Mouse (Mus musculus) heart, adult 11 months (tissue): ENCODE results near the gene Prss28.

ENCODE experiments used
- DNase-seq: peaks from one replicate; pipeline ENCODE4 v3.0.0; 2022

The Prss28 gene

DNA sequence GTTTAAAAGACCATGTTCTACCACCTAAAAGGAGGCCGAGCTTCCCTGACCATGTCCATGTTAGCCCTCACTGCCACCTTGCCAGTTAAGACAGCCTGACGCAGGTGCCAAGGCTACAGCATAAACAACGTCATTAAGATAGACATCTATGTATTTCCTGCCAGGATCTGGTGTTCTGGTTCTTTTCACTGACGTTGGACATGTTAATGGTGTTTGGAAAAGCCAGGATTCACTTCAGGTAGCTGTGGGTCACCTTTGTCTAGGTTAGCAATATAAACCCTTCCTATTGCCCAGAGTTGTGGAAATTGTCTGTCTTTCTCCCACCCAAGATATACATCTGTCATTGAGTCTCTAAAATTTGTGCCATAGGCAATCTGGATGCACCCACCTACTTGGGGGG lies at the start of gene Prss28:
Prss28 (plus strand) TSS at position 301 of the 400 bp plus-strand sequence.
- DNase-seq = no peak

DNA sequence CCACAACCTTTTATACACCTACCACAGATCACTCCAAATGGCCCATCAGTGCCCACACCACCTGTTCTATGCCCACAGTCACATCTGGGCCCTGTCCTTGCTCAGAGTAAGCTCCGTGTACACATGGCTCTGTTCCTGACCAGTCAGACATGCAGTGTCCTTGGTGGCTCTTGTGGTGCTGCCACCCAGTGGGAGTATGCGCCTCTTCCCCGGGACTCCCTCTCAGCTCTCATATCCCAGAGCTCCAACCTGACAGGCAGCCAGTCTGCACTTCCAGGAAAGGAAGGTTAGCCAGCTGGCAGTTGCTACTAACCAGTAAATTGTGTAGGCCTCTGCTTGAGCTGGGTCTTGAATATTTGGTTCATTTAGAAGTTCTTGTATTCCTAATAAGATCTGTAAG lies 44.0 kb upstream of the Prss28 start:
- DNase-seq = peak; percentile 97

DNA sequence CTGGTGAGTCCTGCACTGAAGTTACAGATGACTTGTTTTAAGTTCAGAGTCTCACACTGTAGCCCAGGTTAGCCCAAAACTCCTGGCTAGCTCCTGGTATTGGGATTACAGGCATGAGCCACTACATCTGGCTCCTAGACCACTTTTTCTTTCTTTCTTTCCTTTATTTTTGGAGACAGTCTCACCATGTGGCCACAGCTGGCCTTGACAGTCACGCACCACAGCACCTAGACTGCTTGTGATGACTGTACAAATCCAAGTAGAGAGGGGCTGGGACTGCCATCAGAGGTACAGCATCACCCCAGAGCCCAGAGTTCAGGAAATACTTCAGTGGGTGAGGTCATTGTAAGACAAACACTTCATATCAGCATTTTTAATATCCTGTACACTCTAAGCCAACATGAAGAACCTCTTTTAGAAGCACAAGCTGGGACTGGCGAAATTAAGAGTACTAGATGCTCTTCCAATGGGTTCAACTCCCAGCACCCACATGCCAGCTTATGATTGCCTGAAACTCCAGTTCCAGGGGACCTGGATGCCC lies 37.6 kb upstream of the Prss28 start:
- no peak for DNase-seq

DNA sequence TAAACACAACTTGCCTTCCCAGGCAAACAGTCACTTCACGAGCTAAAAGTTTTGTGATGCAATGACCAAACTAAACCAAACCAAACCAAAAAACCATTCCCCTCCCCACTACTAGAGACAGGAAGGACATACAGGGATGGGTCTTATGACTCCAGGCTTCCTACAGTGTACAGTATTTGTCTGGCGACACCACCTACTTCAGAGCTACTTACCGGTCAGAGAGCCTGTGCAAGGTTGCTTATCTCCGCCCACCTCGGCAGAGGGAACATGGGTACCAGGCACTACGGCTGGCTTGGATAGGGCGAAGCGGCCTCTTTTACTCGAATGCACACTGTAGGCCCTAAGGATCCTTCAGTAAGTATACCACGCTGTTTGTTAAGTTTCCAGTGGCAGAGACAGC lies 36.1 kb upstream of the Prss28 start:
- DNase-seq = peak; percentile 85

DNA sequence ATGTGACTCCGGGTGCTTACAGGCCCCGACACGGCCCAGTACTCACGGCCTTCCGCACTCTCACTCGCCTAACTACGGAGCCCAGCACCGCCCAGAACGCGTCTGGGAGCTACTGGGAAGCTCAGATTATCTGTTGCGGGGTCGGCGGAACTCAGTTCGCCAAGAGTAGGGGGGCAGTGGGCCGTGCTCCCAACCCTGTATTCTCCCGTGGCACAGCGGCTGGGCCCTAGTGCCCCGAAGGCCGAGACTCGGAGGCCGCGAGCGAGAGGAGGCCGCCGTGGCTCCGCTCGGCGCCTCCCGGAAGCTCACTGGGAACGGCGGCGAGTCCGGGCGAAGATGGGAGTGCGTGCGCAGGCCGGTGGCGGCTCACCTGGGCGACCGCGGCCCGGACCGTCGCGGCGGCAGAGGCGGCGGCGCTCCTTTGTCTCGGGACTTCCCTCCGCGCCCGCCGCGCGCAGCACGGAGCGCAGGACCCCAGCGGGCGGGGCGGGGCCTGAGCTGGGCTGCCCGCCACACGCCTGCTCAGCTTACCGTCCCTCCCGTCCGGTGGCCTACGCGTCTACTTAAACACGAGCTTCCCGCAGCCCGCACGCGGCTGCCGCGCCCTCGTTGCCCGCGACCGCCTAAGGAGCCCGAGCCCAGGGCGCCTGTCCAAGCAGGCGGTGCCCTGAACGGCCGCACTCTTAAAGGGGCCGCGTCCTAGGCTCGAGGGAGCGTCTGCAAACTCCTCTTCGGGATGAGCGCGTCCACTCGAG lies 35.3 kb upstream of the Prss28 start:
- DNase-seq = no peak

DNA sequence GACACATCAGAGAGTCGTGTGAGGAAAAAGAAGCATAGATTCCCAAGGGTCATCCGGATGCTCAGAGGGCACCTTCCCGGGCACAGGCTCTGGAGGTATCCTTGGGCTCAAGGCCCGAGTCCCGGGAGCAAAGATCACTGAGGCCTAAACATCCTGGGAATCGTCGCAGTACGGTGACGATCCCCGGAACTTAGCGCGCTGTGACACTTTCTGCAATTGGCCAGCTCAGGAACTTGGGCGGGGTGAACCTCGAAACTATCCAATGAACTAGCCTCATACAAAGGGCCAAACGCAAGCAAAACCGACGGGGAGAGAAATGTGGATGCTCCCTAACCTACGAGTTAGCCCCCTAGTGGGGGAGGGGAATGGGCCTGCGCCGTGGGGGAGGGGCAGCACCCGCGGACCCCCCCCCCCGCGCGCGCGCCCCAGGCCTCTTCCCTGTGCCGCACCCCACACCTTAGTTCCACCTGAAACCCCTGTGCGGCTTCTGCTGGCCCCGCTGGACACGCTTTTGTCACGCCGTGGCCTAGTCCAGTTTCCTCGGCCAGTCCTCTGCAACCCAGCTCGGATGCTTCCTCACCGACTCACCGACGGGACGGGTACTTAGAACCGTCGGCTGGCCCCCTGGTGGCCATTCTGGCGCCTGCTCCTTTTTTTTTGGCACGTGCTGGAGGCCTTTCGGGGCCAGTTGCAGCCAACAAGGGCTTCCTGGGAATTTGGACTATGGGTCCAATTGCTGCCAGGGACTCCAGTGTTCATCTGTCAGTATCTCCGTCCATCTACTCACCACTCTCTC lies 34.5 kb upstream of the Prss28 start:
- DNase-seq = peak; percentile 100

DNA sequence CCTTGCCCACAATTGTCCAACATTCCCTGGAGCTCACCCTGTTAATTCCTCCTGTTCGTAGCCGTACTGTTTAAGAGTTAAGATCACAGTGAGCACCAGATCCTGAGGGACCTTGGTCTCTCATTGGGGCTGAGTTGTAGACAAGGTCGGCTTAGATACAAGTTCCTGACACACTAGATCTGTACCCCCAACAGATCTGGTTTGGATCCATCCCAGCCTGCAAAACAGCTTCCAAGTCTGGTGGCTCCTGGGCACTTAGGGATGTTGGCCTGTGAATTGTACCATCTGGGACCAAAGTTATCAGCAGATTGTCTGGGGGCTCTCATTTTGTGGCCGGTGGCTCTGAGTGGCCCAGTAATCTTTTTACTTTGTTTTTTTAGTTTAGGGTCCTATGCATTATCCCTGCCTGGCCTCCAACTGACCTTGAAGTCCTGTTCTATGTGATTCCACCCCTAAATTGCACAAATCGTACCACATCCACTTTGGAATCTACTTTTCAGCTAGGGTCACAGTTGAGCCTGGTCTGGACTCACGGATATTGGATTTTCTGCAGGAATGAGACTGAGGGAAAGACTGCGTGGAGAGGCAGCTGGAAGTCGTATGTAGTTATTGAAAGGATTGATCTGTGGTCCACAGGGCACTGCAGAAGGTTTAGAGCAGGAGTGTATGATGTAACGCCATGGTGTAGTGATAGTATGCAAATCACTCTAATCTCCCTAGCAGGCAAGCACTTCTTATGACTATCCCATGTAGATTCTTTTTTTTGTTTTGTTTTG lies 33.7 kb upstream of the Prss28 start, which contains the start of gene Ube2i:
Ube2i (minus strand) TSS at position 52 of the 776 bp plus-strand sequence.
- DNase-seq = no peak

DNA sequence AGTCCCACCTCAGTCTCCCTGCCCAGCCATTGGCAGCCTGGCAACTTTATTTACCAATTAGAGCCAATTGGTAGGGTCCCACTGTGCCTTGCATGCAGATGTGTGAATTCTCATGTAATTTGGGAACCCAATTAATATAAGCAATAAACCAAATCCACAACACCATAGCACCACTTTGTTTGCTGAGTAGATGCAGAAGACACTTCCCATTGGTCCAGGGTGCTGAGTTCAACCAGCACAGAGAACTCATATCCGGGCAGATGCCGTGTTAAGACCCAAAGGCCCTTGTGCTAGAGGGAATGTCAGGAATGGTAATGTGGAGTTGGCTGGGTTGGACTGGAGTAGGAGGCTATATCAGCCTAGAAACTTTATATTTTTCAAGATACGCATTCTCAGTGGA lies 32.6 kb upstream of the Prss28 start:
- DNase-seq = peak; percentile 71

GRCm38 (mm10) chr17:25282133-25282532 lies 26.3 kb upstream of the Prss28 start:
- peak; percentile 97 for DNase-seq

- DNase-seq = peak; percentile 84
Observed at GRCm38 (mm10) chr17:25285033-25285432, 23.4 kb upstream of the Prss28 start.

DNA sequence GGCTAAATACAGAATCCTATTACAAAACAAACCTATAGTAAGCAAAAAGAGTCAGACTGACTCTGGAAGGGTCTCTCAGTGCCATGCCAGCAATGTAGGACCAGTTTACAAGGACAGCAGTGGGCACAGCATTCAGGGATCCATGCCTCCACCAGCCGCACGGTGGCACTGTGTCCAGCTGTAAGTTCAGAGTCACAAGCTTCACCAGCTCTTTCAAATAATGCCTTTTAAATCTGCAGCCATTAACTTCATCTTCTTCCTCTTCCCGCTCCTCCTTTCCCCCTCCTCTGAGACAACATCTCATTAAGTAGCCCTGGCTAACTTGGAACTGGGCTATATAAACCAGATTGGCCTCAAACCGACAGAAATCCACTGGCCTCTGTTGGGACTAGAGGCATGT lies 19.6 kb upstream of the Prss28 start:
- DNase-seq = peak; percentile 88

- peak; percentile 86 for DNase-seq
Observed at GRCm38 (mm10) chr17:25290411-25290810, 18.0 kb upstream of the Prss28 start.

DNA sequence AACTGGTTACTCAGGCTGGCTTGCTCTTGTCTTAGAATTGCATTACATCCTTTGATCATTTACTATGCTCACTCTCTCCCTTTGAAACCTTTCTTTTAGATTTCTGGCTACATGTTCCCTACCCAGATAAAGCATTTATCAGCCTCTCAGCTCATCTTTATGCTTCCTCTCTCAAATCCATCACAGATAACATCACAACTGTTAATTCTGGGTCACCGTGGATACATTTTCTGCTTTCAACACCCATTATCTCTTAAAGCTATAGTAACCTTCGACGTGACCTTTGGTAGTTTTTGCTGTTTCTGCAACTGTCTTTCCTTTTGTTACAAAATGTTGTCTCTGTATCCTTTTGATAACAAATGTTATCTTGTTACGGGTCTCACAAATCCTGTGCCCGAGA lies 15.0 kb upstream of the Prss28 start:
- no peak for DNase-seq

DNA sequence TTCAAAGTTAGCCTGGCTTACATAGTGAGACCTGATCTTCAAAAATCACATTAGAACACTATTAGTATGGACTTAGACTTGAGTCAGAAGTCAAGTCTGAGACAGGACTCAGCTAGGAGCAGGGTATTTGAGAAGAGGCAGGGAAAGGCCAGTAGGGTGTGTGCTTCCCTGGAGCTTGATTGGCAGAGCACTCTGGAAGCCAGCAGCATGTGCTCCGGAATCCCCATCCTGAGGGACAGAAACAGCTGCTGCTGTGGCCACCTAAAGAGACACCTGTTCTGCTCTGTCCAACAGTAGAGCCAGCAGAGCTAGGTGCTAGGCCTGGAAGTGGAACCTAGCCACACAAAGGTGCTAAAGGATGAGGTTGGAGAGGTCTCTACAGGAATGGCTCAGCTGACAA lies 14.3 kb upstream of the Prss28 start:
- no peak for DNase-seq

DNA sequence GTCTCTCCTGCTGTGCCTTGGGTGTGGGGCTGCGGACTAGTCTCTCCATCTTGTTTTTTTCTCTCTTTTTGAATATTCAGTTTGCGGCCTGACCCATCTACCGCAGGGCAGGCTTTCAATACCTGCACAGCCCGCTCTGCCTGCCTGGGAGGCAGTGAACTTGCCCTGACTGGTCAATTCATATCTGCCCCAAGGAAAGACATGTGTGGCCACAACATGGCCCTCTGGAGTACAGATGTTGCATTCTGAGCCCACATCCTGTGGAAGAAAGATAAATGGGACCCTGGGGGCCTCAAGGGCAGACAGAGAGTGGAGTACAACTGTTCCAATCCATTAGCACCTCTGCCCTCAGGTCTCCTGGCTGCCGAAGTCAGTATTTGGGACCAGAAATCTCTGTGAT lies 10.4 kb upstream of the Prss28 start, which contains the start of gene Prss34:
Prss34 (plus strand) TSS at position 301 of the 400 bp plus-strand sequence.
- DNase-seq = no peak

DNA sequence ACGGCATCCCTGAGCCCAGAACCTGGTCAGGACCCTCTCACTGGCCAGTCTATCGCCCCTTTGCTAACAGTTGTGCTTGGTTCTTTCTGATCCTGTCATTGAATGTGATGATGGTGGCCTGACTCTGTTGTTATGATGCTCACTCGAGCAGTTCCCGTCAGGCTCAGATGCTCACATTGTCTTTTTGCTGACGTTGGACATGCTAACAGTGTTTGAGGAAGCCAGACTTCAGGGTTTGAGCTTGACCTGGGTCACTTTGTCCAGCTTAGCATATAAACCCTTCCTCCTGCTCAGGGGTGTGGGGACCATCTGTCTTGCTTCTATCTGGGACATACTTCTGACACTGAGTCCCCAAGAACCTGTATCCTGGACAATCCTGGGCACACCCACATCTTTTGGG lies 9.9 kb downstream of the Prss28 start, which contains the start of gene Prss29:
Prss29 (plus strand) TSS at position 301 of the 400 bp plus-strand sequence.
- DNase-seq = no peak

GRCm38 (mm10) chr17:25320819-25321218 lies 12.4 kb downstream of the Prss28 start:
- no peak for DNase-seq

DNA sequence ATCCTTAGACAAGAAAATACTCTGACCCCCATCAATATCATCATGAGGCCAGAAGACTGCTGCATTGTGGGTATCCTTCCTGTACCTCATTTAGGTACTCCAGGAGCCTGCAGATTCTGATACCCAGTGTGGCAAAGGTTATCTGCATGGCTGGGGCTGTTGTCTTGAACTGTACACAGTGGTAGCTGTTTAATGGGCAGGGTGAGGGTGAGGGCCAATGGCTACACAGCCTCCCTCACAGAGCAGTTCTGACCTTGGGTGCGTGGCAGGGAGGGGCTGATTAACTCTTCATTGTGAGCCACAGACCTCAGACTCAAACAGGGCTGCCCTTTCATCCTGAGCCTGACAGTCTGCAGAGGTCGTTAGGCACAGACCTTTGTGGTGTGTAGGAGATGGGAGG lies 14.5 kb downstream of the Prss28 start:
- DNase-seq = no peak

- peak; percentile 61 for DNase-seq
Observed at GRCm38 (mm10) chr17:25332321-25332720, 23.9 kb downstream of the Prss28 start.

DNA sequence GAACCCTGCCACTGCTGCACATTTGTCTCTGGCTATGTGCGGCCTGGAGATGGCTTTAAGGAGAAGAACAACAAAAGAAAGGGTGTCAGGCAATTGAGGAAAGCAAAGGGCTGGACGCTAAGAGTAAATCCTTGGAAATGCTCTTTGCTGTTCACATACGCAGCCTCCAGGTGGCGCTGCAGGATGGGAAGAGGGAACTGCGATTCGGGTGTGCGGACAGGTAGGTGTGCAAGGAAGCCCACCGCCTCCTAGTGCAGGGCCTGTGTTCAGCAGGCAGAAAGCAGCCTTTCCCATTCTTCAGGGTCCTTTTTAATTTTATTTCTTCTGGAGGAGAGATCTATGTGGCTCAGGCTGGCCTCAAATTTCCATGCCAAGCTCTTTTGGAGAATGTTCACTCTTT lies 25.5 kb downstream of the Prss28 start:
- DNase-seq = peak; percentile 77

DNA sequence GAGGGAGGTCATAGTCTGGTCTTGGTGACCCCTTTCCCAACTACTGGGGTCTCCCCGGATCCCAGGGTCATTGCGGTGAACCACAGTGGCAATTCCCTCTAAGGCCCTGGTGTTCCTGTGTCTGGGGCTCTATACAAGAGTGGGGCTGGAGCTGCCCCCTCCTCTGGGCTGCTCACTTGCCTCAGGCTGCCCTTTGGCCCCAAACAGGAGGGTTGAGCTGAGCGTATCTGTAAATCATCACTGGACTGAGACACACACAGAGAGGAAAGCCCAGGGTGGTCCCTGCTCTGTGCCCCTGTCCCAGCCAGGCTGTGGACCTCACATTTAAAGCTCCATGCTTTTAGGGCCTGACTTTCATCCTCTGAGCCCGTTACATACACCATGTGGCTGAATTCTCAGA lies 29.8 kb downstream of the Prss28 start:
- DNase-seq = peak; percentile 70

GRCm38 (mm10) chr17:25340003-25340402 lies 31.6 kb downstream of the Prss28 start:
- DNase-seq = no peak

GRCm38 (mm10) chr17:25341490-25341889 lies 33.0 kb downstream of the Prss28 start:
- no peak for DNase-seq
